Mouse (Mus musculus) embryonic fibroblast, embryonic 13.5 days (primary cell): Measurements from ENCODE around the gene Zkscan4.

Experiments used
- CTCF ChIP-seq: IDR thresholded peaks from 2 replicates; pipeline ENCODE4 v1.5.1; 2011; ENCODE audit warnings: mild to moderate bottlenecking, control low read depth, low read length, moderate library complexity, borderline replicate concordance; ENCODE audit not compliant: insufficient read depth
- POLR2A ChIP-seq: IDR thresholded peaks from 2 replicates; pipeline ENCODE4 v1.6.1; 2011; ENCODE audit warnings: low read depth, mild to moderate bottlenecking, control low read depth, low read length, moderate library complexity

GRCm38 (mm10) chr13:21530781-21531201 is 52.1 kb downstream of the Zkscan4 start, which contains the start of gene Zkscan8:
- TF ChIP-seq POLR2A (peak; percentile 63; the same call in 1 of the 2 replicates), CTCF (no peak)
